Mouse (Mus musculus) olfactory bulb, adult 2 months (tissue): Measurements from ENCODE around the gene Tpp2.

Source experiments
- CTCF ChIP-seq: fragments of 200-500 bp; IDR thresholded peaks from 2 replicates; pipeline ENCODE4 v1.5.1; 2012; ENCODE audit warnings: low read depth, mild to moderate bottlenecking, low read length, moderate library complexity; ENCODE audit not compliant: insufficient read depth
- POLR2A ChIP-seq: fragments of 200-500 bp; IDR thresholded peaks from 2 replicates; pipeline ENCODE4 v1.6.1; 2012; ENCODE audit warnings: mild to moderate bottlenecking, low read depth, low read length, moderate library complexity; ENCODE audit not compliant: insufficient read depth

DNA sequence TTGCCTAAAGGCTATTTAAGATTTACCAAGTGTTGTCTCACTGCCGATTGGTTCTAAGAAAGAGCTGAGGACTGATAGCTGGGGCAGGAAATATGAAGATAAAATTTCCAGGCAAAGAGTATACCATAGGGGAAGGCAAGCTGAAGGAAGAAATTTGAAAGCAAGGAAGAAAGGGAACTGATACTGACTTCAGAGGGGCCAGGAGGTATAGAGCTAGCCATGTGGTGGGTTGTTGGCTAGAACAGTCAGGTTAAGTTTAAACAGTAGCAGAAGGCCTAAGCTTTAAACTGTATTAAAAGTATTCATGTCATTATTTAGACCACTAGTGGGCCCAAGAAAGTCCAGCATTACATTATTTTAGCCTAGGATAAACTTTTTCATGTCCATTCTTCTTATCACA is 31.0 kb upstream of the Tpp2 start:
- TF ChIP-seq CTCF (no peak), POLR2A (no peak)
